Mouse (Mus musculus) myocyte (in vitro differentiated cells): ENCODE data around the gene Micu1.

Experiments
- POLR2A ChIP-seq: IDR thresholded peaks from one replicate; pipeline ENCODE4 v1.6.1; 2011; ENCODE audit warnings: low read depth, mild to moderate bottlenecking, control low read depth, moderate library complexity; ENCODE audit not compliant: insufficient read length
- SRF ChIP-seq: IDR thresholded peaks from one replicate; pipeline ENCODE4 v1.6.1; 2011; ENCODE audit warnings: low read depth; ENCODE audit not compliant: control insufficient read depth, insufficient read length
- TCF12 ChIP-seq: IDR thresholded peaks from one replicate; pipeline ENCODE4 v1.6.1; 2011; ENCODE audit warnings: mild to moderate bottlenecking, control low read depth; ENCODE audit not compliant: poor library complexity, insufficient read depth, severe bottlenecking
- USF1 ChIP-seq: IDR thresholded peaks from one replicate; pipeline ENCODE4 v1.6.1; 2011; ENCODE audit warnings: low read depth, mild to moderate bottlenecking, control low read depth, moderate library complexity

DNA sequence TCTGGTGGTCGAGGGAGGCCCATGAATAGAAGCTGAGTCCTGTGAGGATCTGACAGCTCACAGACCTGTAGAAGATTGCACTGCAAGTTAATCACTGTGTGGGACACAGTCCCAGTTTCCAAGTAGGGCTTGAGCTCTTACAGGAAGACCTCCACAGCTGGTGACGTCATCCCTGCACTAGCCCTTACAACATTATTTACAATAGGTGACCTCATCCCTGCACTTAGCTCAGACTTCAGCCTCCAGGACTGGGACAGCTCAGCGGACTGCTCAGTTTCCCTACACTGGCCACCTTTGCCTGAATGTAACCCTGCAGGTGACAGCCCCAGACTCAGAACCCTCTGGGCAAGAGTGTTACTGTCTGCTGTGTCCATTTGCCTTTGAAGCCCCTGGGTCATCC is 75.0 kb downstream of the Micu1 start:
- TF ChIP-seq TCF12 (no peak), POLR2A (no peak), USF1 (no peak), SRF (no peak)
